In the genomic region with DNA sequence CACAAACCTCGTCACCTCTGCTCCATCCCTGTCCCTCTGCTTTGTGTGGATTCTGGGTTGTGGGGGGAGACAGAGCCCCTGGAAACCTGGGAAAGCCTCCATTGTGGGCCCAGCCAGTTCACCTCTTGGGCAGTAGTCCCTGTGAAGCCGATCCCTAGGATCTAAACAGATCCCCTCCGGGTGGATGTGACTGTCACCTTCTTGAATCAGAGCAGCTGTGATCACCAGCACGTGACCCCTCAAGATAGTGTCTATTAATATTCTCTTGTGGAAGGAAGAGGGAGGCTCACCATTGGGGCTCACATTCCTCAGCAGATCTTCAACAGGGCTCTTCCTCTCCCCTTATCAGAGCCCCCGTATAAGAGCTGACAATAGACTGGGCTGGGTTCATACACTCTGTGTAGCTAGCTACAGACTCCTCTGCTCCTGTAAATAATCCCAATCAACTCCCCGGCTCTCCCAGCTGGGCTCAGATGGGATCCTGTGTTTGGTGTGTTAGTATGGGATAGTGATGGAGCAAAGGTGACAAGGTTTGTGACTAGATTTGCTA, we compare ENCODE assay signal across 11 mouse cellular contexts. TPM values are rescaled to one million over a fixed set of nuclear protein-coding genes. Genes with fewer than 3 reads are reported as not detected.
A peak's percentile ranks its signal among the peaks of the same experiment; 100 is the strongest.
DNase-seq lines count a peak whose midpoint lies in the region; ATAC-seq and TF ChIP-seq lines count a peak whose summit lies in the region.
"Had no signal": no experiment of that assay in that cellular context is flagged by ENCODE, and none has a peak within 500 bp of the region (broad histone marks: within the 10 kb centered on the region; RNA-seq: fewer than 3 reads in every experiment).

No protein-coding gene starts in this region.

- 75% methylated on average over 6 of the region's 6 CpGs for WGBS in neural tube, embryonic 13.5 days
- 62% methylated on average over 6 of the region's 6 CpGs for WGBS in limb, embryonic 13.5 days
- 41% methylated on average over 6 of the region's 6 CpGs for WGBS in stomach, postnatal 0 days
- WGBS in midbrain, embryonic 14.5 days: 71% methylated on average over 6 of the region's 6 CpGs

- no peak overlapping the region for H3K4me3 ChIP-seq in neural tube, embryonic 13.5 days
- peak overlapping the region; percentile 28; the same call in 1 of the 2 replicates for H3K4me3 ChIP-seq in limb, embryonic 13.5 days
- no peak overlapping the region for H3K4me3 ChIP-seq in stomach, postnatal 0 days (ENCODE audit: low read depth, low read length)
- no peak overlapping the region for H3K4me3 ChIP-seq in midbrain, embryonic 14.5 days (replicated peaks; ENCODE audit: low read depth, low read length)
- H3K4me3 ChIP-seq: midbrain, embryonic 15.5 days had no signal

- intact Hi-C loops in heart, postnatal 25 days (cut with DNase I): no loop called here

- DNase-seq in heart, adult 18-20 months: peak; percentile 24 to 50
- no peak for DNase-seq in heart, postnatal 25 days (ENCODE audit: low spot score)
- DNase-seq in neural tube, embryonic 10.5 days (ENCODE audit: extremely low spot score, low spot score): no peak
- no peak for DNase-seq in stomach, postnatal 0 days (ENCODE audit: low spot score)
- DNase-seq in midbrain, embryonic 14.5 days: no peak
- DNase-seq: B cell, adult 2 months; kidney, adult 11 months had no signal

- no peak for TF ChIP-seq EP300 in stomach, postnatal 0 days (optimal IDR thresholded peaks at IDR 0.05)

- H3K27ac ChIP-seq in neural tube, embryonic 13.5 days (replicated peaks): no peak overlapping the region
- peak overlapping the region; percentile 22; the same call in 1 of the 2 replicates for H3K27ac ChIP-seq in limb, embryonic 13.5 days
- H3K27ac ChIP-seq in stomach, postnatal 0 days (replicated peaks): no peak overlapping the region
- no peak overlapping the region for H3K27ac ChIP-seq in midbrain, embryonic 14.5 days (replicated peaks; ENCODE audit: low read depth, low read length)
- H3K27ac ChIP-seq: midbrain, embryonic 15.5 days had no signal

- H3K4me2 ChIP-seq in neural tube, embryonic 13.5 days: peak overlapping the region; percentile 40
- H3K4me2 ChIP-seq in limb, embryonic 13.5 days (replicated peaks): peak overlapping the region; percentile 60
- peak overlapping the region; percentile 40 for H3K4me2 ChIP-seq in stomach, postnatal 0 days (replicated peaks; ENCODE audit: low read depth)
- H3K4me2 ChIP-seq in midbrain, embryonic 14.5 days (ENCODE audit: low read length): no peak overlapping the region; the same call in 1 of the 2 replicates

- no peaks in the 10 kb centered on the region for H3K36me3 ChIP-seq in neural tube, embryonic 13.5 days
- no peaks in the 10 kb centered on the region for H3K36me3 ChIP-seq in limb, embryonic 13.5 days
- no peaks in the 10 kb centered on the region for H3K36me3 ChIP-seq in stomach, postnatal 0 days (ENCODE audit: control insufficient read depth, insufficient read depth, low read length)
- H3K36me3 ChIP-seq in midbrain, embryonic 14.5 days (ENCODE audit: control insufficient read depth, insufficient read depth, low read length): no peaks in the 10 kb centered on the region
- H3K36me3 ChIP-seq: midbrain, embryonic 15.5 days had no signal

- ATAC-seq in neural tube, embryonic 13.5 days (ENCODE audit: low read depth): no peak
- ATAC-seq in limb, embryonic 13.5 days (ENCODE audit: low FRiP score, low read depth): 0 out of 2 replicates have a peak, but pooled peaks have one; percentile 6
- no peak for ATAC-seq in stomach, postnatal 0 days (ENCODE audit: low FRiP score, low TSS enrichment)
- ATAC-seq in midbrain, embryonic 14.5 days (ENCODE audit: low FRiP score, low TSS enrichment): no peak
- no peak for ATAC-seq in cerebellum, adult (ENCODE audit: insufficient number of reproducible peaks, low FRiP score, low TSS enrichment)
- ATAC-seq: midbrain, embryonic 15.5 days had no signal

- no peak for TF ChIP-seq CTCF in stomach, postnatal 0 days (IDR thresholded peaks at IDR 0.05; ENCODE audit: low read depth)

- H3K27me3 ChIP-seq in neural tube, embryonic 13.5 days: no peaks in the 10 kb centered on the region
- H3K27me3 ChIP-seq in limb, embryonic 13.5 days: peaks cover 9% of the 10 kb centered on the region; the same call in 1 of the 2 replicates
- H3K27me3 ChIP-seq in stomach, postnatal 0 days (ENCODE audit: control insufficient read depth, insufficient read depth, low read length): no peaks in the 10 kb centered on the region
- no peaks in the 10 kb centered on the region for H3K27me3 ChIP-seq in midbrain, embryonic 14.5 days (ENCODE audit: control insufficient read depth, insufficient read depth, low read length)
- H3K27me3 ChIP-seq: midbrain, embryonic 15.5 days had no signal

- peaks cover 10% of the 10 kb centered on the region; the same call in 1 of the 2 replicates for H3K9me3 ChIP-seq in neural tube, embryonic 13.5 days
- peaks cover 7% of the 10 kb centered on the region for H3K9me3 ChIP-seq in limb, embryonic 13.5 days
- H3K9me3 ChIP-seq in stomach, postnatal 0 days (ENCODE audit: control insufficient read depth, low read length): no peaks in the 10 kb centered on the region
- H3K9me3 ChIP-seq in midbrain, embryonic 14.5 days (ENCODE audit: control insufficient read depth, low read length): 0 out of 2 replicates have a peak, but pooled peaks cover 2% of the 10 kb centered on the region

- H3K4me1 ChIP-seq in neural tube, embryonic 13.5 days (replicated peaks): peaks cover 22% of the 10 kb centered on the region; the same call in 1 of the 2 replicates
- peaks cover 32% of the 10 kb centered on the region for H3K4me1 ChIP-seq in limb, embryonic 13.5 days
- H3K4me1 ChIP-seq in stomach, postnatal 0 days (replicated peaks; ENCODE audit: control insufficient read depth, insufficient read depth): 0 out of 2 replicates have a peak, but pooled peaks cover 2% of the 10 kb centered on the region
- no peaks in the 10 kb centered on the region for H3K4me1 ChIP-seq in midbrain, embryonic 14.5 days (ENCODE audit: control insufficient read depth, insufficient read depth, low read length)
- H3K4me1 ChIP-seq: midbrain, embryonic 15.5 days had no signal

- H3K9ac ChIP-seq in neural tube, embryonic 13.5 days: no peak overlapping the region
- no peak overlapping the region for H3K9ac ChIP-seq in limb, embryonic 13.5 days
- H3K9ac ChIP-seq in stomach, postnatal 0 days (ENCODE audit: low read length): peak overlapping the region; percentile 9; the same call in 1 of the 2 replicates
- no peak overlapping the region for H3K9ac ChIP-seq in midbrain, embryonic 14.5 days (replicated peaks; ENCODE audit: low read length)
- H3K9ac ChIP-seq: midbrain, embryonic 15.5 days had no signal

RNA-seq across cellular contexts. Expression of gene Adarb1, which starts 30.7 kb away (rescaled TPM):
- total RNA-seq in heart, adult 18-20 months (2021): 10 to 100 TPM; 12.2 to 12.7 TPM
- 10 to 100 TPM; 16.7 to 19.7 TPM for total RNA-seq in heart, postnatal 25 days (2021)
- polyA plus RNA-seq in neural tube, embryonic 13.5 days (2015; fragmentation: Nextera tagmentation; extraction: Ambion mirVana): 10.7 and 12.1 TPM in 2 replicates
- 5.6 and 5.7 TPM in 2 replicates for polyA plus RNA-seq in limb, embryonic 13.5 days (2015; fragmentation: Nextera tagmentation; extraction: Ambion mirVana)
- polyA plus RNA-seq in stomach, postnatal 0 days (2015; fragmentation: Nextera tagmentation; extraction: Ambion mirVana): 5.6 and 6.9 TPM in 2 replicates
- polyA plus RNA-seq in midbrain, embryonic 14.5 days (2014; fragmentation: Nextera tagmentation; extraction: Ambion mirVana): 12.1 and 14.4 TPM in 2 replicates

Comparison
In these comparisons a context has a peak if more than half of its experiments do, and no peak if none do; other contexts are left out.
1. DNase-seq: peak in heart, adult 18-20 months (2 of 2); none in heart, postnatal 25 days (single experiment), neural tube, embryonic 10.5 days (single experiment), stomach, postnatal 0 days (single experiment) and midbrain, embryonic 14.5 days (single experiment).